Mouse (Mus musculus): Measurements from ENCODE around the gene Gm45713. TPM values are rescaled to one million over a fixed set of nuclear protein-coding genes. Genes with fewer than 3 reads are reported as not detected.

Gm45713 gene
- polyA plus RNA-seq, 1 experiment: 0.95 TPM

DNA sequence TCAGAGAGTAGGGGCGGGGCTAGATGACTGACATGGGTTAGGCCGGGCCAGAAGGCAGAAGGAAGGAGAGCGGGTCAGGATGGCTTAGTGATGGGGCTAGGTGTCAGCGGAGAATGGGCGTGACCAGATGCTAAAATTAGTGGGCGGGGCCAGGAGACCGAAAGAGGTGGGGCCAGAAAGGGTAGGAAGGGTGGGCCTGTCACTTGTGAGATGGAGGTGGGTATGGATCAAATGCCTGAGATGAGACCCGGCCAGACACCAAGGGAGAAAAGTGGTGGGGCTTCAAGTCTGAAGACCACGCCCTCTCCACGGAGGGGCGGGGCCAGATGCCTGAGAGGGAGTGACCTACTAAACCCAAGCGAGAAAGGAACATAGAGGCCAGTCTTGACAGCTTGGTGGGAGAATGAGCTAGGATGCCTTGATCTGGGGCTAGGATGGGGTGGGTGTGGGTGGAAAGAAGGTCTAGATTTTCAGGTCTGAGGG lies 1.4 kb downstream of the Gm45713 start:
- Histone ChIP-seq H3ac (ENCODE audit: control insufficient read depth, insufficient read length, low read depth) (no peak overlapping the region), H3K27me3 (ENCODE audit: control insufficient read depth, insufficient read depth, insufficient read length) (no peaks in the 10 kb centered on the region), H3K4me3 (ENCODE audit: insufficient read depth, poor library complexity, severe bottlenecking) (no peak overlapping the region), H3K36me3 (ENCODE audit: control insufficient read depth, insufficient read depth) (no peaks in the 10 kb centered on the region), H3K79me2 (ENCODE audit: control insufficient read depth, insufficient read depth) (no peaks in the 10 kb centered on the region), H3K79me3 (ENCODE audit: low read depth) (no peaks in the 10 kb centered on the region)
- TF ChIP-seq CTCF (IDR thresholded peaks at IDR 0.05; ENCODE audit: control insufficient read depth, insufficient read depth, insufficient read length) (no peak), USF1 (IDR thresholded peaks at IDR 0.05; ENCODE audit: low read depth) (no peak), MAX (IDR thresholded peaks at IDR 0.05) (no peak), FOSL1 (IDR thresholded peaks at IDR 0.05; ENCODE audit: insufficient read depth, low read length, poor library complexity, severe bottlenecking) (no peak), CEBPB (IDR thresholded peaks at IDR 0.05; ENCODE audit: low read depth) (no peak), MYOD1 (IDR thresholded peaks at IDR 0.05; ENCODE audit: control insufficient read depth, insufficient read length, low read depth) (no peak), MYOG (IDR thresholded peaks at IDR 0.05; ENCODE audit: control insufficient read depth, extremely low read depth, insufficient read length) (no peak)

GRCm38 (mm10) chr7:45133446-45134159 lies 2.4 kb downstream of the Gm45713 start:
- Histone ChIP-seq H3K36me3 (ENCODE audit: control insufficient read depth, insufficient read depth) (no peaks in the 10 kb centered on the region), H3K79me3 (ENCODE audit: low read depth) (no peaks in the 10 kb centered on the region), H3K79me2 (ENCODE audit: control insufficient read depth, insufficient read depth) (peaks cover under 1% of the 10 kb centered on the region), H3K4me3 (ENCODE audit: insufficient read depth, poor library complexity, severe bottlenecking) (no peak overlapping the region), H3K27me3 (ENCODE audit: control insufficient read depth, insufficient read depth, insufficient read length) (no peaks in the 10 kb centered on the region), H3ac (ENCODE audit: control insufficient read depth, insufficient read length, low read depth) (no peak overlapping the region)
- no peak for TF ChIP-seq MYOG (IDR thresholded peaks at IDR 0.05; ENCODE audit: control insufficient read depth, extremely low read depth, insufficient read length)
- TF ChIP-seq CTCF (IDR thresholded peaks at IDR 0.05; ENCODE audit: control insufficient read depth, insufficient read depth, insufficient read length): no peak
- no peak for TF ChIP-seq MAX (IDR thresholded peaks at IDR 0.05)

- no peaks in the 10 kb centered on the region for H3K27me3 ChIP-seq (ENCODE audit: control insufficient read depth, insufficient read depth, insufficient read length)
- peaks cover 15% of the 10 kb centered on the region for H3K79me3 ChIP-seq (ENCODE audit: low read depth)
- H3K4me3 ChIP-seq (ENCODE audit: insufficient read depth, poor library complexity, severe bottlenecking): no peak overlapping the region
- peaks cover 18% of the 10 kb centered on the region for H3K79me2 ChIP-seq (ENCODE audit: control insufficient read depth, insufficient read depth)
- TF ChIP-seq CEBPB (IDR thresholded peaks at IDR 0.05; ENCODE audit: low read depth) (no peak), MYOD1 (IDR thresholded peaks at IDR 0.05; ENCODE audit: control insufficient read depth, insufficient read length, low read depth) (no peak), CTCF (IDR thresholded peaks at IDR 0.05; ENCODE audit: control insufficient read depth, insufficient read depth, insufficient read length) (no peak), MAX (IDR thresholded peaks at IDR 0.05) (no peak), MYOG (IDR thresholded peaks at IDR 0.05; ENCODE audit: control insufficient read depth, extremely low read depth, insufficient read length) (no peak), USF1 (IDR thresholded peaks at IDR 0.05; ENCODE audit: low read depth) (no peak), FOSL1 (IDR thresholded peaks at IDR 0.05; ENCODE audit: insufficient read depth, low read length, poor library complexity, severe bottlenecking) (no peak)
- H3ac ChIP-seq (ENCODE audit: control insufficient read depth, insufficient read length, low read depth): no peak overlapping the region
- H3K36me3 ChIP-seq (ENCODE audit: control insufficient read depth, insufficient read depth): peaks cover 14% of the 10 kb centered on the region
Observed at GRCm38 (mm10) chr7:45131850-45132249, 4.2 kb downstream of the Gm45713 start.

DNA sequence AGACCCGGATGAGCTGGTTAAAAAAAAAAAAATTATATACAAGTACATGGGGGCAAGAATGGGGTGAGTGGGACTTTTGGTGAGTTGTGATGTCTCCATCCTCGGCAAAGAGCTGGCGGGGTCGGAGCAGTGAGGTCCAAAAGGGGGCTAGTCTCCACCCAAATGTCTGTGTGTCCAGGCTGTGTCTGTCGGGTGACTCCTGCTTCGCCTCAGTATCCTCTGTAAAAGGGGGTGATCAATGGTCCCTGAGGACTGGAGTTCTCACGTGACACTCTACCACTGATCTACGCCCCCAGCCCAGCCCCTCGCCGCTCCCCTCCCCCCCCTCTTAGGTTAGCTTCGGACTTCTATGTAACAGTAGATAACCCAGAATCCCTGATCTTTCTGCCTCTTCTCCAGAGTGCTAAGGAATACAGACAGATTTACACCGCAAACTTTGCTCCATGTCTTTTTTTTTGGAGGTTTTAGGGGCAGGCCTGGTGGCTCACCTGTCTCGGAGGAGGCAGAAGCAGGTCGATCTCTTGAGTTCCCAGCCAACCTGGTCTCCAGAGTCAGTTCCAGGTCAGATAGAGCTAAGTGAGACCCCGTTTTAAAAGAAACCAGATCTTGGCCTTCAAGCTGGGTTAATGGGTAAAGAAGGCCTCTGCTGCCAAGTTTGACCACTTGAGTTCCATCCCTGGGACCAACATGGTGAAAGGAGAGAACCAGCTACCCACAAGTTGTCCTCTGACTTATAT lies 6.1 kb downstream of the Gm45713 start:
- H3K4me3 ChIP-seq (ENCODE audit: insufficient read depth, poor library complexity, severe bottlenecking): peak overlapping the region; percentile 95
- peaks cover 36% of the 10 kb centered on the region for H3K79me2 ChIP-seq (ENCODE audit: control insufficient read depth, insufficient read depth)
- TF ChIP-seq CEBPB (IDR thresholded peaks at IDR 0.05; ENCODE audit: low read depth) (no peak), USF1 (IDR thresholded peaks at IDR 0.05; ENCODE audit: low read depth) (no peak), MAX (IDR thresholded peaks at IDR 0.05) (no peak), CTCF (IDR thresholded peaks at IDR 0.05; ENCODE audit: control insufficient read depth, insufficient read depth, insufficient read length) (no peak), FOSL1 (IDR thresholded peaks at IDR 0.05; ENCODE audit: insufficient read depth, low read length, poor library complexity, severe bottlenecking) (no peak), MYOG (IDR thresholded peaks at IDR 0.05; ENCODE audit: control insufficient read depth, extremely low read depth, insufficient read length) (no peak), MYOD1 (IDR thresholded peaks at IDR 0.05; ENCODE audit: control insufficient read depth, insufficient read length, low read depth) (no peak)
- peaks cover 33% of the 10 kb centered on the region for H3K36me3 ChIP-seq (ENCODE audit: control insufficient read depth, insufficient read depth)
- no peaks in the 10 kb centered on the region for H3K27me3 ChIP-seq (ENCODE audit: control insufficient read depth, insufficient read depth, insufficient read length)
- H3K79me3 ChIP-seq (ENCODE audit: low read depth): peaks cover 29% of the 10 kb centered on the region
- H3ac ChIP-seq (ENCODE audit: control insufficient read depth, insufficient read length, low read depth): no peak overlapping the region

- no peaks in the 10 kb centered on the region for H3K27me3 ChIP-seq (ENCODE audit: control insufficient read depth, insufficient read depth, insufficient read length)
- peaks cover 29% of the 10 kb centered on the region for H3K79me3 ChIP-seq (ENCODE audit: low read depth)
- peaks cover 36% of the 10 kb centered on the region for H3K79me2 ChIP-seq (ENCODE audit: control insufficient read depth, insufficient read depth)
- H3ac ChIP-seq (ENCODE audit: control insufficient read depth, insufficient read length, low read depth): peak overlapping the region; percentile 68
- H3K4me3 ChIP-seq (ENCODE audit: insufficient read depth, poor library complexity, severe bottlenecking): peak overlapping the region; percentile 95
- peaks cover 37% of the 10 kb centered on the region for H3K36me3 ChIP-seq (ENCODE audit: control insufficient read depth, insufficient read depth)
- TF ChIP-seq MYOD1 (IDR thresholded peaks at IDR 0.05; ENCODE audit: control insufficient read depth, insufficient read length, low read depth) (no peak), CEBPB (IDR thresholded peaks at IDR 0.05; ENCODE audit: low read depth) (peak; percentile 44)
Observed at GRCm38 (mm10) chr7:45129318-45129717, 6.7 kb downstream of the Gm45713 start.
